Mouse (Mus musculus) embryo, embryonic 10.5 days (tissue): ENCODE results near the gene Peak1.

ENCODE experiments used
- DNase-seq: peaks from one replicate; pipeline ENCODE4 v3.0.0-alpha.2; 2015; ENCODE audit warnings: low spot score

The Peak1 gene

DNA sequence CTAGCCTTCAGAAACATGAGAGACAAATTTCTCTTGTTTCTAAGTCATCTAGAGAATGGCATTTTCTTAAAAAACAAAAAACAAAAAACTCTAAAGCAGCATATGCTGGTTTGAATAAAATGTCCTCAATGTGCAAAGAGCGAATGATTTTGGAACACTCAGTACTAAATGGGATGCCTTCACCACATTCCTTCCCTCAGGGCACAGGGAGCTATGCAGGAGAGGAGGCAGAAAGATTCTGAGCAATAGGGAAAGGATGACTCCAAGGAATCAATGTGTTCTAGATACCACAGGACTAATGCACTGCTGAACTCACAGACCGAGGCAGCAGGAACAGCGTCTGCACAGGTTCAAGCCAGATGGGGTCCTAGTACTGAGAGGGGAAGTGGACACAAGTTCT, 103.5 kb downstream of the Peak1 start:
- DNase-seq = no peak

DNA sequence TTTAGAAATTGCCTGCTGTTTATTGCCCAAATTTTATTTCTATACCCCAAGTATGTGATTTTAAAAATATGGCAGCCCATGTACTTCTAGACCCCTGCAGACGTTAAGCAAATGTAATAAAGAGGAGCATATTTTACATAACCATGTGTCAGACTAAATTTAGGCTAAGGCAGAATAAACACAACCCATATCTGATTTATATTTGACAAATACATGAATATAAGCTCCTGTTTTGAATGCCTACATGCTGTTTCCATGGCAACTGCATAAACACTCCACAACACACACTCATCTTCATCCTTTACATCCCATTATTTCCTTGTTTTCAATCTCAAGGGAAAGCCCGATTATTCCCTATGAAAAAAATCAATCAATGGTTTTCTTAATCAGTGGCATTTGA, 108.8 kb downstream of the Peak1 start:
- no peak for DNase-seq

DNA sequence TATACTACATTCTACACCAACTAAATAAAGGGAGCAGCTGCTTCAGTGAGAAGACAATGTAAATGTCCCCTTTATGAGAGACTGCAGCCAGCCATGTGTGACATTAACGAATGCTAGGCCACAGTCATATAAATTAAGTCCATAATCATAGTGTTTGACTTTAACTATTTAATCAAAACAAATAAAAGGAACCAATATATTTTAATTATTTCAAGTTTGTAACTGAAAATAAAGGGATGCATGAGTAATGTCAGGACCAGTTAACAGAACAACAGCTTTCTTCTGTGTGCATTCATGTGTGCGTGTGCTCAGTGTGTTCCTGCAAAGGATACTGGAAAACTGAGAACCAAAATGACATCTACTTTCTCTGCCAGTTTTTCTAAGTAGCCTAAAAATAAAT, 113.3 kb downstream of the Peak1 start:
- DNase-seq = no peak

DNA sequence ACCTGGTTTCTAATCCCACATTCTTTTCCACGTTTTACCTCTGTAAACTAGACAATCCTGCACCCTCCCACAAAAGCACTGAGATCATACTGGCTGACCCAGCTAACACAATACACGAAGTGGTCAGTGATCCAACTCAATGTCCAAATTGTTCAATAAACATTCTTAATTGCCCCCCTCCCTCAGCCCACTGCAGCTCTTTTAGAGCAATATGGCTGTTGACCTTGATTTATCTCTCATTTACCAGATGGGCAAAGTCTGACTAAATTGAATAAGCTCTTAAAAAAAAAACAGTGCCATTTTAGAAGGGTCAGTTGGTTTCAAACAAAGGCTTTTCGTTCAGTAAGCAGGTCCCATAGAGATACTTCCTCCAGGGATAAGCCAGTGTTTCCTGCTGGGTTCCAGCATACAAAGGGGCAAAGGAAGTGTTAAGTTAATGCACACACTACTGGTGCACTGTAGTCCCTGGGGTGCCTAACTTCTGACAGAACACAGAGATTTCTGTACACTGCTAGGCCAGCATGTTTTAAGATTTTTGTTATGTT, 114.9 kb downstream of the Peak1 start:
- peak; percentile 49 for DNase-seq

DNA sequence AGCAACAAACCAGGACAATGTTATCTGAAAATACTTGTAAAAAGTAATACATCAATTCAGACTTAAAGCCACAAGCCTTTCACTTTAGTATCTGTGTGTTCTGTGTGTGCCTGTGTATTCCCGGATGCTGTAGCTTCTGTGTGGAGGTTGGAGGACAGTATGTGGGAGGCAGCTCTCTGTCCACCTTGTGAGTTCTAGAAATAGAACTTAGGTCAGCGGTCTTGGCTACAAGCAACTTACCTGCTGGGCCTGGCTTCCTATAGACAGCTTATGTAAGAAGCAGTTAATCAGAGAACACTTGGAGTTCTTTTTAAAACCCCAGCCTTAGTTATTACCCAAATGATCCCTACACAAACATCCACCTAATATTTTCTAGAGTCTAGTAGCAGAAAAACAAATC, 127.8 kb downstream of the Peak1 start:
- no peak for DNase-seq

DNA sequence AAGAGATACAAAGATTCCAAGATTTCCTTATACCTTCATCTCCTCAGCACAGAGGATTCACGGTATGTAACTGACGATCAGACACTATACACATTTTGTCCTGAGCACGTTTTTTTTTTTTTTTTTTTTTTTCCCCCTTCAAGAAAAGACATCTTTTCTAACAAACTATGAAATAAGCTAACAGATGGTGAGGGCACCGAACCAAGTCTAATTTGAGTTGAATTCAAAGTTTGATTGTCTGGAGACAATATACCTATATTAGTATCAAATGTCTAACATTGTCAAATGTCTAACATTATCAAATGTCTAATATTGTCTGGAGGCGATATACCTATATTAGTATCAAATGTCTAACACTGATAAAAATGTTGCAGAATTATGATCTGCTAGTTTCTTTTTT, 135.4 kb downstream of the Peak1 start:
- no peak for DNase-seq

DNA sequence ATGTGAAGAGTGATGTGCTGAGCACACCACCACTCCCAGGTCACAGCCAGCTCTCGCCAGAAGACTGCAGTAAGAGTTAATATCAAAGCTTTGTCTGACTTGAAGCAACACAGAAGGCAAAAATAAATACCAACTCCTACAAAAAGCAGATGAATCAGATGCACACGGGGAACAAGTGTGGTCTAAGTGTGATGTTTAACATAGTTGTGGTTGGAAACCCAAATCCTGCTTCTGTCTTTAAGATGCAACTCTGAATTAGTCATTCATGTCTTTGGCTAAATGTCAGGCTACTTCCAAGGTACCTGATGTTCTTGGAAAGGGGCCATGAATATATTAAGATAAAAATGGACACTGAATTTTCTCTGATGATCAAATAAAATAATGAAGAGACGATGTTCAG, 144.3 kb downstream of the Peak1 start:
- no peak for DNase-seq

DNA sequence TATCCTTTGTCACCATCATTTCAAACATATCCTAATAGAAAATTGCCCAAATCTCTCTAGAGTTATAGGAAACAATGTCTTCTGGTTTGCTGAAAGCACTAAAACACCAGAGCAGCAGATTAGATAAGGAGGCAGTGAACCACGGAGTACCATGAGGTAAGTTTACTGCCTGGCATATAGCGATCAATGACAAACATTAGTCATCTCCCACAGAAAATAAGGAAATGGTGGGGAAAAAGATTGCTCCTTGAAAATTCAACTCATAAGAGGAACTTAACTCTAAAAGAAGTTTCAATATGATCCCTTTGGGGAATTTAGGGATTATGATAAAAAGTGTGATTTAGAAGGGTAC, 145.6 kb downstream of the Peak1 start:
- DNase-seq = no peak

DNA sequence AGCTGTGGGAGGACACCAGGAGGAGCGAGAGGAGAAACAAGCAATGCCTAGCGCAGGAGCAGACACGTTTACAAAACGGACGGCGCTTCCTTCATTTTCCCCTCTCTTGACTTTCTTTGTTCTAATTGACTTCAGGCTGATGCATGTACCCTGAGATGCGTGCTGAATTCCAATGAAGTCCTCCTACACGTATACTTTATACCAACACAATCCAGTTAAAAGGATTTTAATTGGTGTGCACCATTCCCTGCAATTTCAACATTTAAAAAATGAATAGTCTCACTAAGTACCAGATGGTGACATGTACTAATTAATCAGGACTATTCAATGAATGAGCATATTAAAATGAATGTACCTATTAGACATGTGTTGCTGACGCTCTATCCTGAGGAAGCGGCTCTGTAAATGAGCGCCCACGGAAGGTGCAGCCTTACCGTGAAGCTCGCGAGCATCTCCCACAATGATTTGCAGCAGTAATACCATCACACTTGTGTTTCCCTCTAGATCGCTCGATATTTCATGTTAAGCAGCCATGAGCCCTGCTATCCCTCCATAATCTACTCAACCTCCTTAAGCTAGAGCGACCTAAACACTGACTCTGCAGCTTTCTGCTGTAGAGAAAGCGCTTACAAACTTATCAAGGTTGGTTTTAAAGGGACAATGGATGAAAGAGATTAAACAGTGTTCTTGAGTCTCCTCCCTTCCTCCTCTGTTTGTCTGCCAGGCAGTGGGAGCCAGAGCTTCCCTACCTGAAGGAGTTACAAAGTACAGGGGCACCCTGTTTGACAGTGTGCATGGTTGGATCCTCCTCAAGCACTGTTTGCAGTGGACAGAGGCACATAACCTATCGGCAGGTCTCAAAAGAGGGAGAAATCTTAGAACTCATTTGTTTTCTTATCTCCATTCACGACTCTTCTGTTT, 146.3 kb downstream of the Peak1 start:
- no peak for DNase-seq

DNA sequence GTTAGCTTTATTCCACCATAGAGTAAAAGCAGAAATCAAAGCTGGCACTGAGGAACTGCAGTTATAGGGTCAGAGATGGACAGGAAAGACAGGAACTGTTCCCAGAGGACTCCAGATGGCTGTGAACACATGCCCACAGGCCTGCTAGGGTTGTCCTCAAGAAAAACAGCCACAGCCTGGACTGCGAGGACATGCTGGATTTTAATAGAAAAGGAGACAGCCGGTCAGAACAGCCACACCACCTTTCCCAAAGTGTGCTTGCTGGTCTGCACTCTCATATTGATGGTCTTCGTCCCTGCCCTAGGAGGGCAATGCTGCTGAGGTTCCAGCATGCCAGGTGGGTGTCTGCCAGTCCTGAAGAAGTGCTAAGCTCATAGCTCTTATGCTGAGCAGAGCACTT, 148.8 kb downstream of the Peak1 start:
- no peak for DNase-seq

DNA sequence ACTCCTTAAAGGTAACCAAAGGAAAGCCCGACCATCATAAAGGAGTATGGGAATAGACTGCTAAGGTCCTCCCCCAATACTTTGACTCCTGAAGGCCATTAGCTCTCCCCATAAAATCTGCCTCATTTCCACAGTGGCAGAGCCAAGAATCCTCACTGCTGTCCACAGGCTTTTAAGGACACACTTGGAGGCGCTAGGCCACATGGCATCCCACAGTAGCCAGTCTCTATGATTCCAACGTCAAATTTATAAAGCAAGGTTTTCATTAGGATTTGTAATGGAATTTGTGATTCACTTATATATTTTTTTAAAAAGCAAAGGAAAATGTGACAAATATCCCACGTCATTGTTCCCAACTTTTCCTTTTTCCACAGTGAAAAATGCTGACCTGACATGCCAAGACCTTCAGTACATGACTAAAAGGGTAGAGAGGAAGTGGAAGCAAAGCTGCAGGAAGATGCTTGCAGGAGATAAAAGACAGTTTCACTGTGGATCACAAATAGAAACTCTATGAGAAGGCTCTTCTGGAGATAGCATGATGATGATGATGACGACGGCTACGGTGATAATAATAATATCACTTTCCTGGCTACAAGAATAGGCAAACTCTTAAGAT, 151.6 kb downstream of the Peak1 start:
- DNase-seq = no peak

DNA sequence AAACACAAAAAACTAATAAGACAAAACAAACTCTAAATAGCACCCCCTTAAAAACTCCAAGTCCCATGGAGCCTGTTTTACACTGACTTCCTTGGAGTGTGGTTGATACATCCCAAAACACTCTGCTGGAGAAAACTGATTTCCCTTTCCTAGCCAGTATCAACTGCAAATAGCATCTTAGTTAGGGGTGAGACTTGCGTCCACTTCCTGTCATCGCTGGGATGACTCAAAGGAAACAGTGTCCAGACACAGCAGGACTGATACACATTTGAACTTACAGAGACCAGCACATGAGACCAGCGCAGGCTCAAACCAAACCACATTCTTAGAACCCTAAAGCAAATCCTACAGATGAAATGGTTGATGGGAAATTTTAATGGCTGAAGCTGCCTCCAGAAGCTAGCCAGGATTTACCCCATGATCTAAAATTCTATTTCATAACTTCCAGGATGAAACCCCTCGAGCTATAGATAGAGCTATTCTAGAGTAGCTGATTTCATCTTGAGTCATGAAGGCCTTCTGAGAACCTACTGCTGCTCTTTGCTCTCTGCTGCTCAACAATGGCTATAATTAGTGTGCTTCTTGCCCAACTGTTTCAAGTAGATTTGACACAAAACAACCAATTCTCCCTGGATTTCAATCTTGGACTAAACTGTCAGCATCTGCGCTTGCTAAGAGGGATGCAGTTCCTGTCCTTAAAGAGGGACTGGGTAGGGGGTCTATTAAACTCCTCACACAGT, 152.2 kb downstream of the Peak1 start:
- no peak for DNase-seq

DNA sequence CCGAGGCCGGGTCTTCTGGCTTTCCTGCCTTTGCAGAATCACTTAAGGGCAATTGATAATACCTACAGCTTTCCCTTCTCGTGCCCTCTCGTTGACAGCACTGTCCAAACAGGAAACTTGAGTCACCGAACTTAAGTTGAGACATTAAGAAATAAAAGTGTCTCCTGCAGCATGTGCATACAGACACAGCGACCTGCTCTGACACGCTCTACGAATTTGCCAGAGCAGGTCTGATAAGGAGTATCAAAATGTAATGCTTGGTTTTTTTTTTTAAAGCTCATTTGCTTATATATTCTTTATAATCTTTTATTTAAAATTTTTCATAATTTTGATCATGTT, 152.9 kb downstream of the Peak1 start:
- no peak for DNase-seq

DNA sequence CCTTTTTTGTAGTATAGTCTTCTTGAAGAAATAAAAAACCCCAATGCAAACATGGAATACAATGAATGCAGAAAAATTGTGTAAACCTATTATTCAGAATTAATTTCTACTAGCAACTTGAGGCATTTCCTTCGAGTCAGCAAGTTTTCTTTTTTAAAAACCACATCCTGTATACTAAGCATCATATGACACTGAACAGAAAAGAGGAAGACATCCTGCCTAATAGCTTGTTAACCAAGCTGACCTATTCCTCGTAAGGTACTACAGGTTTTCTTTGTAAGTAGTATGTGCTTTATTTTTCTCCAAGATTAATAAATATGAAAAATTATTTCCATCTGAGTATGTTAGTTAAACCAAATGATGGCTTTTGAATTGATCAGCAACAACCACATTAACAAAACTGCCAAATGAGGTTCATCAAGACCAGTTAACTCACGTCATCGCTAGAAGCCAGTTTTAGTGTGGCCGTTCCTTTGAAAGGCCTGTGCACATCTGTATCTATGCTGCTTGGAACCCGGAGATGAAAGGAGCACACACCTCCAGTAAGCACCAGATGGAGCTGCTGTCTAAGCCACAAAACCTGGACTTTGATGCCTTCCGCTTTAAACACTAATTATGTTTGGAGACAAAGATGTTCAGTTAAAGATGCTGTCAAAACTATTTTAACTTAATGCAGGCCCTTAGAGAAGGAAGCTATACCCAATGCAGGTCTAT, 153.4 kb downstream of the Peak1 start:
- peak; percentile 47 for DNase-seq

DNA sequence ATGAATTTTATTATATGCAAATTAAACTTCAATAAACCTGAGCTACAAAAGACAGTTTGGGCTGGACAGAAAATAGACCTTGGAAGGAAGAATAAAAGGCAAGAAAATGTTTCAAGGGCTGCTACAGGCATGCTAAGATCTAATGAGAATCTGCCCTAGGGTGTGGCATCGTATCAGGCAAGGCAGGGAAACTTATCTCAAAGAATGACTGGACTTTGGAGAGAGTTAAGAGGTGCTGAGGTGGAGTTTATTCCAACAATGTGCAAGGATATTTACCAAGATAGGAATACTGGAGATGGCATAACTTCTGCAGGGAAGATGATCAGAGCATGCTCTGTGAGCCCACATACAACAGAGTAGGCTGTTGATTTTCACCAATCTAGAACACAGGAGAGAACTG, 154.8 kb downstream of the Peak1 start:
- DNase-seq = no peak

DNA sequence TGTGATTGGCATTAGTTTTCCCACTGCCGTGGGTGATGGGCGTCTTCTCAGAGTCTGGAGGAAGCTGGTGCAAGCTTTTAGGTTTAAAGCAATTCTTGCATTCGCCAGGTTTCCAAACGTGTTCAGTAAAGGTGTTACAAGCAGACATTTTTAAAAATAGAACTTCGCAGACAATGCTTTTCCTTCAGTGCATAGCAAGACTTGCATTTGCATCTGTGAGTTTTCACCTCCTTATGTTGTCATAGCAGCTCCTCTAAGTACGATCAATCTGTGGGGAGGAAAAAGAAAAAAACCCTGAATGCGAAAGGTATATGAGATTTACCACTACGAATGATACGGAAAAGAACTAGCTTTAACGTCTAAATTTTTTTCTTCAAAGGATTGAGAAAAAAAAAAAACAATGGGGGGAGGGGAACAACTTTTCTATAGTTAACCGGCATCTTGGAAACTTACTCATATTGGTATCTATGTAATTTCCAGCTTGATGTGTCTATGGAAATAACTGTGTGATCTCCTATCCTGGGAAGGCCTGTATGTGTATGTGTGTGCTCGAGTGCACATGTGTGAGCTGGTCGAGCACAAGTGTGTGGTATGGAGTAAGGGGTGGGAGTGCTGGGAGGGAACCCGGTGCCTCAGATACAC, 157.3 kb downstream of the Peak1 start:
- no peak for DNase-seq

DNA sequence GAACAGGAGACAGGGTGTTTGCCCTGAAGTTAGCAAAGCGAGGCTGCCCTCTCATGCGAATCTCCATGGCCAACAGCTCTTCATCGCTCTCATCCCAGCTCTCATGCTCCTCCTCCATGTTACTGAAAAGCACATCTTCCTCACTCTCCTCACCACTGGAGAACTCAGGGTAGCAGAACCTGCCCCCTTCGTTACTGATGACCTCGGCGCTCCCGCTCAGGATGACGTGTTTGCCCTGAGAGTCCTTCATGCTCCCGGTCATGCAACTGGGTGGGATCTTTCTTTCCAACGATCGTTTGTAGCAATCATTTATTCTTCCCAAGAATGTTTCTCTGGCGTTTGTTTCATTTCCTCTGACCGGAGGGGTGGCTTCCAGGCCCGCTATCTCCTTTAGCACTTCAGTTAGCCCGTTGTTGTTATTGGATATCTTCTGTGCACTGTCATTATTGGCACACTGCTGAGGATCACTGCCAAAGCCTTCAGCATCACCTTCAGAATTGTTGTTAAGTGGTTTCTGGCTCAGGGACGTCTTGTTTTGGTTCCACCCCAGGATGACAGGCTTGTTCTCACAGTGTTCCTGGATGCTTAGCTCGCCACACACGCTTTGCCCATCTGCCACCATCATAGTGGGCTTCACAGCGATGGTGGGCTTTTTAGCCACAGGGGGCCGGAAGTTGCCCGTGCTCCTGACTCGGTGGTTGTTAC, 157.9 kb downstream of the Peak1 start:
- DNase-seq = no peak

DNA sequence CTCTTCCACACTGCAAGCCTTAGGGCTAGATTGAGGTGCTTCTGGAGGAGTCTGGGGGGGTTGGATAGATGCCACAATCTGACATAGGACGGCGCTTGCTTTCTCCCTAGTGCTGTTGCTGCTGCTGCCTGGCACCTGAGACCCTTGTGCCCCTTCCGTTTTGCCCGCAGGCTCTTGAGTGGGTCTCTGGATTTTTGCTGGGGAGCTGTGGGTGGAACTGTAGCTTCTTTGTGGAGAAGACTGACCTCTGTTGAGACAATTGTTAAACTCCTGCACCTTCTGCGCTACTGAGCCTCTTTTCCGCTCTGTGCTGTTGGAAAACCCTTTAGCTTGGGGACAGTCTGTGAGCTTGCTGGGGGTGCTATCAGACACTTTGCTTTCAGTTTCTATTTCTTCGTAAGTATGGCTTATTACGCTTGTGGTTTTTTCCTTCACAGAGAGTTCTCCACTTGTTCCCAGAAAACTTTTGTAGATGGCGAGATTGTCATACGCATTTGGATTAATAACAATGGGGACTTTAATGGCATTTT, 159.5 kb downstream of the Peak1 start:
- DNase-seq = no peak

DNA sequence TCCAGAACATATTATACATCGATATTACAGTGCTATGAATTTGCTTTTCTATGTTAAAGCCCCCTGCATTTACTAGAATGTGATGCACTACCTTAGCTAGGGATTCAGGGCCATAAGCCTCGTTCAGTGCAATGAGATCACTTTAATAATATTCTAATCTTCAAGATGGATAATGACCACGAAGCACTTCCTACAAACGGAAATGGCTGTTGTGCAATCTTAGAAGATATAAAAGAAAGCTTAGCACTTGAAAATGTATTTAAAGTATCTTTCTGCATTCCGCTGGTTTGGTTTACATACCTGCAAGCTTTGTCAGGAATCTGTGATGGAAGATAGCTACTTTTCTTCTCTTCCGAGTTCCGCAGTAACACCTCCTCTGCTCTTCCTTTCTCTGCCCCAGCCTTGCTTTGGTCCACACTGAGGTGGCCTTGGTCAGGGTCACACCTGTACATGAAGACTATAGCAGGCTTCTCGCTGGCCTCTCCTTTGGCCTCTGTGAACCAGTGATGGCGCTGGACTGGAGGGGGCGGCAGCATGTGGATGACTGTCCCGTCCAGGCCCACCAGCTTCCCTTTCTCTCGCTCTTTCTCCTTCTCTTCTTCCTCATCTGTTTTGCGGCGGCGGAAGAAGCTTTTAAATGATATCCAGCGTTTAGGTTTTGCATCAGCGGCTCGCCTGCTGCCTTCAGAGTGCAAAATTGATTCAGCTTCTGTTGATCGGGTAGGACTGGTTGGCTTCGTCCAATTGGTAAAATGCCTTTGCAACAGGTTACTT, 160.5 kb downstream of the Peak1 start:
- no peak for DNase-seq
